In the genomic region with DNA sequence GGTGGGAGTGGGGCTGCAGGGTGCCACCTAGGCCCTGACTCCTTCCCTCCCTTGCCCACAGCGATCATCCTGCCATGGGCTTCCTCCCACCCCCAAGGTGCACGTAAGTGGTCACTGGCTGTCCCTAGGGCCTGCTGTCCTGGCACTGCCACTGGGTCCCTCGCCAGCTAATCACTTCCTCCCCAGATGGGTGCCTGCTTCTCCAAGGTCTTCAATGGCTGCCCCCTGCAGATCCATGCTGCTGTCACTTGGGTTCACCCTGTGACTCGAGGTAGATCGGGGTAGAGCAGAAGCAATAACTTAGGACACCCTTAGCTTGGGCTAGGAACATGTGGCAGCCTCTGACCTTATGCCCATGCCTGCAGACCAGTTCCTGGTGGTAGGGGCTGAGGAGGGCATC, we compare ENCODE assay signal across 19 mouse cellular contexts. TPM values are rescaled to one million over a fixed set of nuclear protein-coding genes. Genes with fewer than 3 reads are reported as not detected.
DNase-seq lines count a peak whose midpoint lies in the region; ATAC-seq and TF ChIP-seq lines count a peak whose summit lies in the region.
"Had no signal": no experiment of that assay in that cellular context is flagged by ENCODE, and none has a peak within 500 bp of the region (broad histone marks: within the 10 kb centered on the region; RNA-seq: fewer than 3 reads in every experiment).

No protein-coding gene starts in this region.

- no peaks in the 10 kb centered on the region for H3K9me3 ChIP-seq in liver, postnatal 0 days (ENCODE audit: low read length)
- no peaks in the 10 kb centered on the region for H3K9me3 ChIP-seq in liver, embryonic 11.5 days (ENCODE audit: control insufficient read depth, low read length)
- no peaks in the 10 kb centered on the region for H3K9me3 ChIP-seq in limb, embryonic 13.5 days
- H3K9me3 ChIP-seq: embryonic facial prominence, embryonic 12.5 days; forebrain, embryonic 12.5 days; heart, embryonic 12.5 days; hindbrain, embryonic 10.5 days had no signal

- 74% methylated on average over 5 of the region's 5 CpGs for WGBS in liver, postnatal 0 days (ENCODE audit: insufficient replicate concordance)
- WGBS in liver, embryonic 11.5 days = 88% methylated on average over 4 of the region's 5 CpGs
- 96% methylated on average over 5 of the region's 5 CpGs for WGBS in limb, embryonic 13.5 days

- no peaks in the 10 kb centered on the region for H3K27me3 ChIP-seq in liver, postnatal 0 days (ENCODE audit: insufficient read depth, low read length)
- no peaks in the 10 kb centered on the region for H3K27me3 ChIP-seq in liver, embryonic 11.5 days (replicated peaks; ENCODE audit: control insufficient read depth, insufficient read depth, low read length)
- no peaks in the 10 kb centered on the region for H3K27me3 ChIP-seq in limb, embryonic 13.5 days
- H3K27me3 ChIP-seq: embryonic facial prominence, embryonic 12.5 days; forebrain, embryonic 12.5 days; heart, embryonic 12.5 days had no signal

- H3K4me2 ChIP-seq in liver, postnatal 0 days (ENCODE audit: low read depth, low read length) = no peak overlapping the region
- H3K4me2 ChIP-seq in liver, embryonic 11.5 days = no peak overlapping the region
- no peak overlapping the region for H3K4me2 ChIP-seq in limb, embryonic 13.5 days (replicated peaks)
- H3K4me2 ChIP-seq: embryonic facial prominence, embryonic 12.5 days; forebrain, embryonic 12.5 days; heart, embryonic 12.5 days; hindbrain, embryonic 14.5 days had no signal

- no peak overlapping the region for H3K9ac ChIP-seq in liver, postnatal 0 days (replicated peaks)
- H3K9ac ChIP-seq in liver, embryonic 11.5 days (ENCODE audit: low read depth, low read length) = no peak overlapping the region
- 0 out of 2 replicates have a peak overlapping the region, but pooled peaks have one; percentile 31 for H3K9ac ChIP-seq in limb, embryonic 13.5 days
- H3K9ac ChIP-seq: embryonic facial prominence, embryonic 12.5 days; forebrain, embryonic 12.5 days; heart, embryonic 12.5 days; hindbrain, embryonic 14.5 days had no signal

- DNase-seq in cerebellum, adult 9-10 months = peak; percentile 31
- DNase-seq in cerebellum, adult 8-10 months = no peak
- DNase-seq in liver, postnatal 0 days = no peak
- DNase-seq in liver, embryonic 11.5 days (ENCODE audit: low spot score) = no peak
- DNase-seq in urinary bladder, postnatal 10 days (ENCODE audit: low spot score) = no peak
- DNase-seq: adrenal gland, postnatal 10 days; B cell, adult 2 months; cerebellum, adult 18-20 months; cerebellum, postnatal 14 days; embryo, embryonic 11 days; gastrocnemius, postnatal 10 days had no signal

- no peak for ATAC-seq in liver, postnatal 0 days
- ATAC-seq in liver, embryonic 11.5 days (replicated peaks; ENCODE audit: low FRiP score) = no peak
- ATAC-seq in limb, embryonic 13.5 days (ENCODE audit: low FRiP score, low read depth) = no peak
- ATAC-seq: CD4-positive, CD25-positive, alpha-beta regulatory T cell, adult 4 months had no signal

- peaks cover 33% of the 10 kb centered on the region for H3K36me3 ChIP-seq in liver, postnatal 0 days (replicated peaks; ENCODE audit: insufficient read depth, low read length)
- peaks cover 4% of the 10 kb centered on the region; the same call in 1 of the 2 replicates for H3K36me3 ChIP-seq in liver, embryonic 11.5 days (ENCODE audit: control insufficient read depth, insufficient read depth, low read length)
- H3K36me3 ChIP-seq in limb, embryonic 13.5 days = peaks cover 58% of the 10 kb centered on the region

- no peak overlapping the region for H3K4me3 ChIP-seq in liver, postnatal 0 days (ENCODE audit: low read depth, low read length)
- H3K4me3 ChIP-seq in liver, embryonic 11.5 days (ENCODE audit: low read depth, low read length) = no peak overlapping the region
- no peak overlapping the region for H3K4me3 ChIP-seq in brown adipose tissue, adult 24 weeks (ENCODE audit: insufficient read depth, low read depth, low read length)
- H3K4me3 ChIP-seq in limb, embryonic 13.5 days = no peak overlapping the region
- H3K4me3 ChIP-seq: embryonic facial prominence, embryonic 12.5 days; forebrain, embryonic 12.5 days; heart, embryonic 12.5 days; hindbrain, embryonic 10.5 days had no signal

- TF ChIP-seq EP300 in liver, postnatal 0 days (IDR thresholded peaks at IDR 0.05; ENCODE audit: low read depth) = no peak

- H3K27ac ChIP-seq in liver, postnatal 0 days (ENCODE audit: low read depth) = 0 out of 2 replicates have a peak overlapping the region, but pooled peaks have one; percentile 29
- no peak overlapping the region for H3K27ac ChIP-seq in liver, embryonic 11.5 days (ENCODE audit: low read depth, low read length)
- H3K27ac ChIP-seq in brown adipose tissue, adult 24 weeks (replicated peaks; ENCODE audit: low read depth, low read length) = 0 out of 2 replicates have a peak overlapping the region, but pooled peaks have one; percentile 2
- H3K27ac ChIP-seq in limb, embryonic 13.5 days = no peak overlapping the region
- H3K27ac ChIP-seq: embryonic facial prominence, embryonic 12.5 days; forebrain, embryonic 12.5 days; hindbrain, embryonic 10.5 days; hindbrain, embryonic 14.5 days had no signal

- TF ChIP-seq CTCF in liver, postnatal 0 days (IDR thresholded peaks at IDR 0.05; ENCODE audit: low read depth) = no peak

- H3K4me1 ChIP-seq in liver, postnatal 0 days (ENCODE audit: insufficient read depth) = peaks cover 28% of the 10 kb centered on the region
- H3K4me1 ChIP-seq in liver, embryonic 11.5 days (replicated peaks; ENCODE audit: control insufficient read depth, insufficient read depth, low read length) = peaks cover 35% of the 10 kb centered on the region
- H3K4me1 ChIP-seq in brown adipose tissue, adult 24 weeks (ENCODE audit: control insufficient read depth, insufficient read depth, insufficient read length, low read length) = peaks cover 4% of the 10 kb centered on the region
- peaks cover 27% of the 10 kb centered on the region for H3K4me1 ChIP-seq in limb, embryonic 13.5 days

RNA-seq across cellular contexts. Expression of a gene that starts 5.1 kb away (rescaled TPM):
- polyA plus RNA-seq in liver, postnatal 0 days (2015; fragmentation: Nextera tagmentation; extraction: Ambion mirVana) = 5.6 and 5.7 TPM in 2 replicates
- polyA plus RNA-seq in liver, embryonic 11.5 days (2014; fragmentation: Nextera tagmentation; extraction: Ambion mirVana) = 12.9 and 14.2 TPM in 2 replicates
- 7.9 and 14.0 TPM in 2 replicates for polyA plus RNA-seq in brown adipose tissue, adult 24 weeks (2012; ENCODE audit: insufficient read depth, insufficient read length, missing spikeins)
- polyA plus RNA-seq in limb, embryonic 13.5 days (2015; fragmentation: Nextera tagmentation; extraction: Ambion mirVana) = 11.8 and 15.5 TPM in 2 replicates

RNA-seq across cellular contexts. Expression of a gene that starts 11.2 kb away (rescaled TPM):
- polyA plus RNA-seq in liver, postnatal 0 days (2015; fragmentation: Nextera tagmentation; extraction: Ambion mirVana) = 10.0 and 11.1 TPM in 2 replicates
- 53.8 and 59.7 TPM in 2 replicates for polyA plus RNA-seq in liver, embryonic 11.5 days (2014; fragmentation: Nextera tagmentation; extraction: Ambion mirVana)
- 13.9 and 22.2 TPM in 2 replicates for polyA plus RNA-seq in brown adipose tissue, adult 24 weeks (2012; ENCODE audit: insufficient read depth, insufficient read length, missing spikeins)
- polyA plus RNA-seq in limb, embryonic 13.5 days (2015; fragmentation: Nextera tagmentation; extraction: Ambion mirVana) = 88.7 and 97.6 TPM in 2 replicates

RNA-seq across cellular contexts. Expression of a gene that starts 17.5 kb away (rescaled TPM):
- 34.6 and 35.7 TPM in 2 replicates for polyA plus RNA-seq in liver, postnatal 0 days (2015; fragmentation: Nextera tagmentation; extraction: Ambion mirVana)
- 194 and 203 TPM in 2 replicates for polyA plus RNA-seq in liver, embryonic 11.5 days (2014; fragmentation: Nextera tagmentation; extraction: Ambion mirVana)
- polyA plus RNA-seq in brown adipose tissue, adult 24 weeks (2012; ENCODE audit: insufficient read depth, insufficient read length, missing spikeins) = 47.9 and 56.8 TPM in 2 replicates
- 130 and 148 TPM in 2 replicates for polyA plus RNA-seq in limb, embryonic 13.5 days (2015; fragmentation: Nextera tagmentation; extraction: Ambion mirVana)

RNA-seq across cellular contexts. Expression of a gene that starts 38.2 kb away (rescaled TPM):
- 2.5 and 8.9 TPM in 2 replicates for polyA plus RNA-seq in liver, postnatal 0 days (2015; fragmentation: Nextera tagmentation; extraction: Ambion mirVana)
- polyA plus RNA-seq in liver, embryonic 11.5 days (2014; fragmentation: Nextera tagmentation; extraction: Ambion mirVana) = 1.4 and 4.3 TPM in 2 replicates
- 28.7 and 48.3 TPM in 2 replicates for polyA plus RNA-seq in brown adipose tissue, adult 24 weeks (2012; ENCODE audit: insufficient read depth, insufficient read length, missing spikeins)
- 13.2 and 14.4 TPM in 2 replicates for polyA plus RNA-seq in limb, embryonic 13.5 days (2015; fragmentation: Nextera tagmentation; extraction: Ambion mirVana)

RNA-seq across cellular contexts. Expression of a gene that starts 39.8 kb away (rescaled TPM):
- 0.27 and 0.35 TPM in 2 replicates for polyA plus RNA-seq in liver, postnatal 0 days (2015; fragmentation: Nextera tagmentation; extraction: Ambion mirVana)
- polyA plus RNA-seq in liver, embryonic 11.5 days (2014; fragmentation: Nextera tagmentation; extraction: Ambion mirVana) = 0.26 and 1.2 TPM in 2 replicates
- 2.5 and 2.8 TPM in 2 replicates for polyA plus RNA-seq in brown adipose tissue, adult 24 weeks (2012; ENCODE audit: insufficient read depth, insufficient read length, missing spikeins)
- polyA plus RNA-seq in limb, embryonic 13.5 days (2015; fragmentation: Nextera tagmentation; extraction: Ambion mirVana) = 0.52 and 0.70 TPM in 2 replicates

Comparison
In these comparisons a context has a peak if more than half of its experiments do, and no peak if none do; other contexts are left out.
1. H3K27ac ChIP-seq: peak in liver, postnatal 0 days (single experiment) and brown adipose tissue, adult 24 weeks (single experiment); none in liver, embryonic 11.5 days (single experiment) and limb, embryonic 13.5 days (single experiment).